Mouse (Mus musculus) adrenal gland, adult (tissue): ENCODE measurements around the gene Col8a1.
A peak's percentile ranks its signal among the peaks of the same experiment; 100 is the strongest.

Source experiments
- DNase-seq, 2 experiments: peaks; one replicate each; pipeline ENCODE4 v3.0.0; 2022 to 2023; ENCODE audit warnings: low spot score in 1 of 2; ENCODE audit not compliant: inconsistent age in 2 of 2

Gene Col8a1

DNA sequence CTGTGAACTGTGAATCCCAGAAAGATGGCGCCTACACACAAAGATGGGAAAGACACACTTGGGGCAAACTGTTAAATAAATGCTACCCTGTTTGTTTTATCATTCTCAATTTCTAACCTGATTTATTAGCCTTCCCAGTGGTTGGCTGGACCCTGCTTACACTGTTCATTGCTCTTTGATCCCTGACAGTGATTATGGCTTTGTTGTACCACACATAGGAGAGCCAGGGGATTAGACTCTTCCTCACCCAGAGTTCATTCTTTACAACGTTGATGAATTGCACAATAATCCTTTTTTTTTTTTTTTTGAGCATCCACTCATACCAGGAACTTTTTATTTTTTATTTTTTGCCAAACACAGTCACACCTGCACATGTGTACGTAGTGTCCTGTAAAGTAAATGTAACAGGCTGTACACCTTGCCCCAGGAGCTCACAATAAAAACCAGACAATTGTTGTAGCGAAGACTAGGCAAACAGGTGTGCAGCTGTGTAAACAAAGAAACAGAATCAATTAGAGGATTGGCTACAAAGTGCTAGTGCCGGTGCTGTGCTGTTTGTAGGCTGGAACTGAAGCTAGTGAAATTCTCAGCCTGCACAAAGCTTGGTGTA is 68.6 kb downstream of the Col8a1 start:
- no peak for DNase-seq

DNA sequence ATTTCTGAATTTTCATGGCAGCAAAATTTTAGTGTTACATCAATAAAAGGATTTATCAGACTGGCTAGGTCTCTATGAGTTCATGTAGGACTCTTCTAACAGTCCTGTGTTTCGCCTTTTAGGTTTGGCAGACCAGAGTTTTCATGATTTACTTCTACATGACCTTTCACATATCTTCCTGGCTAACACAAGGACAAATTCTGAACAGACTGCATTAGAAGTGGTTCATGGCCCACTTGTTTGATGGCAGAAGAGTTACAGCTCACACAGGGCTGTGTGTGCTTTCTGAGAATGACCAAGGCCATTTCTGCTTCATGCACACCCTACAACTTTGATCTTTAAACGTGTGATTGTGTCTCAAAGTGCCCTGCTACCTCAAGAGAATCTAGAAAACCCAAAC is 82.3 kb downstream of the Col8a1 start:
- peak; percentile 61 to 79 for DNase-seq

- DNase-seq = peak; percentile 25 to 62
Measured at GRCm38 (mm10) chr16:57671637-57672036, 82.9 kb downstream of the Col8a1 start.

- peak; percentile 20 to 79 for DNase-seq
Measured at GRCm38 (mm10) chr16:57669348-57669747, 85.2 kb downstream of the Col8a1 start.

GRCm38 (mm10) chr16:57662661-57663060 is 91.9 kb downstream of the Col8a1 start:
- peak; percentile 32 to 61 for DNase-seq

- peak; percentile 46 to 76 for DNase-seq
Measured at GRCm38 (mm10) chr16:57649888-57650287, 104.6 kb downstream of the Col8a1 start.

GRCm38 (mm10) chr16:57641346-57641885 is 113.1 kb downstream of the Col8a1 start:
- no peak for DNase-seq

DNA sequence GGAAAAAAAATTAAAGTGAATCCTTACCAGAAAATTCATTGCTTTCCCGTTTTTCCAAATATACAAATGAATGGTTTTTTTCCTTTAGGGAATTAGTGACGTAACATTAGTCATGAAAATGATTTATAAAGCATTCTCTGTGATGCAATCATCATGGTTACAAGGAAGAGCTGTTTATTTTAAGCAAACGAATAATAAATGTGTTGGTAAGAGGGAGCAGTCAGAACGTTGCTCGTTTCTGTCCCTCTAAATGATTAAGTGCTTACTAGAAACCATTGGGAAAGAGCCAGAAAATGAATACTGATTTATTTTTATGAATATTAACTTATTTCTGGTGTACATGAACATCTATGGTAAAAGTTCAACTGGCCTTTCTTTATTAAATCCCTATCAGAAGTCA is 119.8 kb downstream of the Col8a1 start:
- DNase-seq = no peak

DNA sequence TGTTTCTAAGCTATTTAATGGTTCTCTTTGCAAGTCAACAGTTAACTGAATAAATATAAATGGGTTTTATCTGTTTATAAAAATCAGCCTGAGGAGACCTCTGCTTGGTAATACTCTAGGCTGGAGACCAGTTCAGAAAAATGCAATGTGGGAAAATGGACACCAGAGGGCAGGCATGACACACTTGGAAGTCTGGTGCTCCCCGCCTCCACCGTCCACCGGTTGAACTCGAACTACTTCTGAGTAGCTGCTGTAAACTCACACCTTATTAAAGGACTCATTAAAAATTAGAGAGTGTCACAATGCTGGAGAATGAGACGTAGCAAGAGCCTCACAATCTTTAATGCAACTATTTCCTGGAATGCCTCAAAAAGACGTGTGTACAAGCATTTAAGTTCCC is 120.3 kb downstream of the Col8a1 start:
- peak; percentile 71 to 93 for DNase-seq

GRCm38 (mm10) chr16:57611768-57612167 is 142.8 kb downstream of the Col8a1 start:
- DNase-seq = peak in 1 of 2 experiments; percentile 78

DNA sequence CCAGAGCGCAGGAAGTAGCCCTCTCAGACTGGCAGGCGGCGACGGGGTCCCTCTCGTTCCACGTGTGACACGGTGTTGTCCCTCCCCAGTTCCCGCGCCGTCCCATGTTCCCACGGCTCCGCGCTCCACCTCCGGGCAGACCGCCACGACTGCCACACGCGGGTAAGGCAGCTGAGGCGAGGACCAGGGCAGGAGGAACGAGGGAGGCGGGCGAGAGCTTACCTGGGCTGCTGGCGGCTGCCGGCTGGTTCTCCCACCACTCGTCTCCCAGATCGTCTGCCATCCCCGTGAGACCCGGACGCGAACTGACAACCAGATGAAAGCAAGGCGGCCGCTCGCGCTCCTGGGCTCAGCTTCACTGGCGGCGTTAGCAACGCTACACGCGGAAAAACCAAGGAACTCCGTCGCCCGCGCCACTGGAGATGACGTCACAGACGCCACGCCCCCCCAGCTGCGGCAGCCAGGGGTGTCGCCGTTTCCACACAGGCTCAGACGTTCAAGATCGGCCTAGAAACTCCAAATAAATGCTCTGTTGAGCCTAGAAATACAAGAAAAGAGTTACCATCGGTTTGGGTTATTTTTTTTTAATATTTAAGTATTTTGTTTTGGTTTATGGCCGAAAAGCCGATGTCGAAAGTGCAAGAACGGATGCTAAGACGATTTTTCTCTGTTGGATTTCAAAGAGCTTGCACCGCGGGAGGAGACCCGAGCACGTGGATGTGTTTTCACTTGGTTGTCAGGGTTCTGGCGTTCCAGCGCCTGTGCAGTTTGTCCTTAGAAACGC is 147.9 kb downstream of the Col8a1 start, which contains the start of gene Cmss1:
TSS of gene Cmss1 (minus strand) at position 421 of the 784 bp plus-strand sequence.
- peak; percentile 86 to 97 for DNase-seq

DNA sequence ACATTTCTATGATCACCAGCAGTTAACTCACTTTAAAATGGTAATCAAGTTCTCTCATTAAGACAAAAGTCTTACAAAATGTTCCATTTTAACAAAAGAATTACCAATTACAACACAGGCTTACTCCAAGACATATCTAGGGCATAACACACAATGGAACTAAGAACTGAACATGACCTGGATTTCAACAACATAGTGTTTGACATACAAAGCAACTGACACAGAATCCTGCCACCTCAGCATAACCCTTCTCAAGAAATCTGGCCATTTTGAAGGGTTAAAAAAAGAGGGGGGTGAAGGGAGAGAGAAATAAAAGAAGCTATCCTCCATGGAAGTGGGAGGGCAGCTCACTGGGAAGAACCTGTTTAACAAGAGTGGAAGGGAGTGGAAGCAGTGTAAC is 153.5 kb downstream of the Col8a1 start:
- DNase-seq = no peak

GRCm38 (mm10) chr16:57597295-57597957 is 157.1 kb downstream of the Col8a1 start:
- no peak for DNase-seq

DNA sequence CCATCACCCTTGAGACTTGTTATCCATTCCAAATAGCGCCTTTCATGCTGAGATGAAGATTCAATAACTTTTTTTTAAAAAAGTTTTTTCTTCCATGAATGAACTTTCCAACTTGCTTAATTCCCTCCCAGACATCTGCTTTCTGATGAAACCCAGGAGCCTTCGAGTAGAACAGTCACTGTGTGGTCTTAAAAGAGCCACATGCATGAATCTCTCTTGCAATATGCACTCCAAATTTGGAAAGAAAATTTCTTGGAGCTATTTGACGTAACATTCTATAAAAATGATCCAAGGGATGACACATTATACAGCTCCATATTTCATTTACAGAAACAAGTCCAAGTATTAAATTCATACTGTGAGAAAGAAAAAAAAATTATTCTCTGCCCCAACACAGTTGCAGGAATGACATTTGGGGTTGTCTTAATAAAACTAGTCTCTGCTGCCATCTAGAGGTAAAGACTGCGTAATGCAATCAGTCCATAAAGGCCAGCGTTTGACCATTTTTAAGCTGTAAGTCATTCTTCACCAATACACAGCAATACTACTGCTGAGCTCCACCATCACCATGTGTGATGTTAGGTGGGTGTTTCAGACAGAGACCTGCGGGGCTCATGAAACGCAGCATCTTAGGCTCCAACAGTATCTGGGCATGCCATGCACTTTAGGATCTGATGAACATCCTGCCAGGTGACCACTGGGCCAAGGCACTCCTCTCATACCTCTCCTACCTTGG is 160.9 kb downstream of the Col8a1 start:
- peak in 1 of 2 experiments; percentile 85 for DNase-seq

GRCm38 (mm10) chr16:57585201-57585600 is 169.3 kb downstream of the Col8a1 start:
- DNase-seq = no peak

- DNase-seq = peak; percentile 31 to 60
Measured at GRCm38 (mm10) chr16:57582008-57582407, 172.5 kb downstream of the Col8a1 start.

DNA sequence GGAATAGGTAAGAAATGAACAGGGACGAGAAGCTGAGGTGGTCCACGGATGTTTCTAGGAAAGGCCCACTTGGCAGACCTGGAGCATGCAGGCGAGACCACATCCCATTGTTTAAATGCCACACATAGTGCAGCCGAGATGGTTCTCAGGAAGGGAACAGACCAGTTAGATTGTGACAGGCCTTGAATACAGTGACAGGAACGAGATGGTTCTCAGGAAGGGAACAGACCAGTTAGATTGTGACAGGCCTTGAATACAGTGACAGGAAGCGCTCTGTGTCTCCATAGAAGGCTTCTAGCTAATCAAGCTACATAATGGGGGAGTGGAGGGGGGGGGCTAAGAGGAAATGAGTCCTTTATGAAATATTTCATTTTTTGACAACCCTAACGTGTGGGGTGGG is 174.5 kb downstream of the Col8a1 start:
- DNase-seq = peak in 1 of 2 experiments; percentile 33

DNA sequence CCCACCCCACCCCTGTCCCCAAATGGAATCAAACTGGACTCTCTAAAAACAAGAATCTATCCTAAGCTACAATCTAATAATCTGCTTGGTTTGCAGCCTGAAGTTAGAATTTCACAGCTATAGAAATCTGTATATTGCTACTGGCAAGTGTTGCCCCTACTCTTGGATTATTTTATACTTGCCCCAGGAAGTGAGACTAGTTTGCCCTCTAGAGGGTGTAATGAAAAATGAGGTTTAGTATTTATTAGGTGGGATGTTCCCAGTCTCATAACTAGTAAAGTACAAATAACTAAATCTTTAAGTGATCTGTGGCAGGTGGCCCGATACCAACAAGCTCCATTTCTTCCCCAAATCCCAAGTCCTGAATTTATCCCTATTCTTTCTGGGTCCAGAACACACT is 177.0 kb downstream of the Col8a1 start:
- peak in 1 of 2 experiments; percentile 50 for DNase-seq

- DNase-seq = no peak
Measured at GRCm38 (mm10) chr16:57575764-57576388, 178.7 kb downstream of the Col8a1 start.
